Mouse (Mus musculus): ENCODE measurements at regions not wholly inside any gene's neighbourhood (a gene's known extent, or its start where the extent isn't known, plus 50 kb on each side); places are given as distances from the start of the nearest gene placed in this dataset.
A peak's percentile ranks its signal among the peaks of the same experiment; 100 is the strongest.
"Not testable (repeated sequence)": the region's sequence is repeated elsewhere in the genome, so short reads cannot be mapped to it uniquely, and the experiment has no call there.

DNA sequence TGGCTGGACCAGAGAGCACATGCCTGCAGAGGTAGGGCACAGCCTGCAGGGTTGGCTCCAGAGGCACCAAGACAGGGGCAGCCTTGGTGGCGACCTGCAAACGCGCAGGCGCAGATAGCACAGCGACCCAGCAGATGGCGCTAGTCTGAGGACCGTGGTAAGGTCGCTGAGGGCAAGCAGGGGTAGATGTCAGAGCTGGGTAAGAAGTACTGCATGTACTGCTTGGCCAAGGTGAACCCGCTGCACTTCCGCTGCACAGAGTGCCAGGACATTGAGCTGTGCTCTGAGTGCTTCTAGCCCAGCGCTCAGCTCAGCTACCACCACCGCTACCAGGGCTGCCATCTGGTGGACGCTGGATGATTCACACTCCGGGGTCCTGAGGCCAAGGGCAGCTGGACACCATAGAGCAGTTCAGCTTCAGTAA, 68.3 kb downstream of the Hsp90b1 start:
- intact Hi-C loops (cut with DNase I) = loop anchor here (1.0 kb wide), 1 partner anchor 94 kb away; no protein-coding TSS in a partner anchor
- peak; percentile 24 for DNase-seq (ENCODE audit: low spot score)

DNA sequence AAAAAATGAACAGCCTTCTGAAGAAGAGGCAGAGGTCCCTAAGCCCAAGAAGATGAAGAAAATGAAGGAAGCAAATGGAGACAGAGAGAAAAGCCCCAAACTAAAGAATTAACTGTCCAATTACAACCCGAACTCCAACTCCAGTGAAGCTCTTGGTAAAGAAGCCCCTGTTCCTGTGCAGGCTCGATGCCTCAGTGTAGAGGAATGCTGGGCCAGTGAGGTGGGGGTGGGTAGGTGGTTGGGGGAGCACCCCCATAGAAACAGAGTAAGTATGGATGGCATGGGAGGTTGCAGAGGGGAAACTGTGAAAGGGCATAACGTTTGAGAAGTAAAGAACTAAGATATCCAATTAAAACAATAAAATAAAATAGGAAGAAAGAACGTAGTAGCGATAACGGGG, 68.8 kb downstream of the Hsp90b1 start:
- DNase-seq (ENCODE audit: low spot score); intact Hi-C loops (cut with DNase I): not testable (repeated sequence)

DNA sequence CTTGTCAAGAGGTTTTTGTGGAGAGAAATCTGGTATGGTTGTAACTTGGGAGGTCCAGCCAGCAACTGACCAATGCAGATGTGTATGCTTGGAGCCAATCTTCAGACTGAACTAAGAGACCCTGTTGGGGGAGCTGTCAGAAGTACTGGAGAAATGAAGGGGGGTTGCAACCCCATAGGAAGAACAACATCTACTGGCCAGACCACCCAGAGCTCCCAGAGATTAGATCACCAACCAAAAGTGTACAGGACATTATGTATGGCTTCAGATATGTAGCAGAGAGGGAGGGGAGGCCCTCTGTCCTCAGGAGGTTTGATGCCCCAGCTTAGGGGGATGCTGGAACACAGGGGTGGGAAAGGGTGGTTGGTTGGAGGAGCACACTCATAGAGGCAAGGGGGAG, 78.6 kb downstream of the Hsp90b1 start:
- DNase-seq (ENCODE audit: low spot score); intact Hi-C loops (cut with DNase I): not testable (repeated sequence)

DNA sequence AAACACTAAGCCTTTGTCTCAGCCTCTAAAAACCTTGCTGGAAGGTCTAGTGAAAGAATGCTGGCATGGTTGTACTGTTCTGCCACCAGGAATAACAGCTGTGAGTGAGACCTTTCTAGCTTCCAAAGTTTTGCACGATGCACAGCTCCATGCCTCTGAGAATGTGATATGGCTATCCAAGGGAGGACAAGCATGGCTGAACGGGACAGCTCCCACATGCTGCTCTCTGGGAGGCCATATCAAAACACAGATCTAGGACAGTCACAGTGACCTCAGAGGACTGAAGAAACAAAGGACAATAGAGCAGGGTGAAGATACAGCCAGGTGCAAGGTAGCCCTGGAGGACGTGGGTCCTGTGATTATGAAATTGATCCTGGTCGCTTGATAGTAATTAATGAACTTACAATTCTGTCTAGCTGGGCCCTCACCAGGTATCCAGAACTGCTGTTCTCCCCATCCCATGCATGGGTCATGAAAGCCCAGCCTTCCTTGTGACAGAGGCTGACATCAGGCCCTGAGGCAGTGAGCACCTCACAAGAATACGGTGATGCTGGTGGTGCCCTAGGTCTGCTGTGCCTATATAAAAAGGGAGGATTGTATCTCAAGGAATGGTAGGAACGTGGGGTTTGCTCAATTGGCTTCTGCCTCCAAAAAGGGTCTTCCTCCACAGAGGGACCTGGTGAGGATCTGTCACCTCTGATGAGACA, 87.2 kb downstream of the Hsp90b1 start:
- DNase-seq (ENCODE audit: low spot score); intact Hi-C loops (cut with DNase I): not testable (repeated sequence)

DNA sequence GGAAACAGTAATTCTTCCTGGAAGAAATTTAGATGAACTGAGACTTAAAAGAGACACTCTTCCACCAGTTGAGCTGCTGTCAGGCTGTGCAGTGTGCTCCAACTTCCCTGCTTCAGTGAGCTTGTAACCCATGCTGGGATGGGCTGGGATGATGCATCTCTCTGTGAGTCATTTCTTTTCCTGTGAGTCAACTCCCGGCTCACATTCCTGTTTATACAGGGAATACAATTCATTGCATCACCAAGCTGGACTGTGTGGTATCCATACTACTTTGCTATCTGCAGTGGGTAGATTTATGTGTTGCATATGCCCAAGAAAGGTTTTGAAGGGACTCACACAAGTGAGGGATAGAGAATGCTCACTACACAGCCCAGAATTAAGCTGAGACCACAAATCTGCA, 93.0 kb downstream of the Hsp90b1 start:
- intact Hi-C loops (cut with DNase I); DNase-seq (ENCODE audit: low spot score): not testable (repeated sequence)

DNA sequence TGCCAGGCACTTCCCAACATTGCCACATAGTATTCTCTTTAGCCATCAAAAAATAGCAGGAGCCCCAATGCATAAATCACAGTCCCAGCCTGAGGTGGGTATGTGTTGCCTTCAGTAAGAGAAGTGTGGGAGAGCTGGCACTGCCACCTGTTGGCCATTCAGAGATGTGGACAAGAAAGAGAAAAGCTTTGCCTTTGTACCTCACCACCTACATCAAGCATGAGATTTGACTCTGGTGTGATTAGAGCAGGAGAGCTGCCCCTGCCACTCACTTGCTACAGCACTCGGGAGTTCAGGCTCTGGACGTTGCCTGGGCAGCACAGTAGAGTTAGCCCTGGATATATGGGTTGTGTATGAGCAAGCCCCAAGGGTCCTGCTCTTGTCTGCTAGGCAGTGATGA, 95.3 kb downstream of the Hsp90b1 start:
- DNase-seq (ENCODE audit: low spot score); intact Hi-C loops (cut with DNase I): not testable (repeated sequence)

DNA sequence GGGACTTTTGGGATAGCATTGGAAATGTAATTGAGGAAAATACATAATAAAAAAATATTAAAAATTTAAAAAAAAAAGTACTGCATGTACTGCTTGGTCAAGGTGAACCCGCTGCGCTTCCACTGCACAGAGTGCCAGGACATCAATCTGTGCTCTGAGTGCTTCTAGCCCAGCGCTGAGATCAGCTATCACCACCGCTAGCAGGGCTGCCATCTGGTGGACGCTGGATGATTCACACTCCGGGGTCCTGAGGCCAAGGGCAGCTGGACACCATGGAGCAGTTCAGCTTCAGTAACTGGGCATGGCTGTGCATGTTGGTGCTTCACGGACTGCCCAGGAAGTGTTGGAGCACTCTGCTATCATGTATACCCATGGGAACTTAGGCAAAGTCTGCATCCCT, 102.1 kb upstream of the Syn3 start:
- DNase-seq (ENCODE audit: low spot score); intact Hi-C loops (cut with DNase I): not testable (repeated sequence)

DNA sequence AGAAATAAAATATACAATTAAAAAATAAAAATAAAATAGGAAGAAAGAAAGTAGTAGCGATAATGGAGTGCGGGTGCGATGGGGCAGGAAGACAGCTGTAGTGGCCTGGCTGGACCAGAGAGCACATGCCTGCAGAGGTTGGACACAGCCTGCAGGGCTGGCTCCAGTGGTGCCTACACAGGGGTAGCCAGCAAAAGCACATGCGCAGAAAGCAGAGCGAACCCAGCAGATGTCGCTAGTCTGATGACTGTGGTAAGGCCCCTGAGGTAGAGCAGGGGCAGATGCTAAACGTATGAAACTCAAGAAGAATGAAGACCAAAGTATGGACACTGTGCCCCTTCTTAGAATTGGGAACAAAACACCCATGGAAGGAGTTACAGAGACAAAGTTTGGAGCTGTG, 101.3 kb upstream of the Syn3 start:
- intact Hi-C loops (cut with DNase I); DNase-seq (ENCODE audit: low spot score): not testable (repeated sequence)

DNA sequence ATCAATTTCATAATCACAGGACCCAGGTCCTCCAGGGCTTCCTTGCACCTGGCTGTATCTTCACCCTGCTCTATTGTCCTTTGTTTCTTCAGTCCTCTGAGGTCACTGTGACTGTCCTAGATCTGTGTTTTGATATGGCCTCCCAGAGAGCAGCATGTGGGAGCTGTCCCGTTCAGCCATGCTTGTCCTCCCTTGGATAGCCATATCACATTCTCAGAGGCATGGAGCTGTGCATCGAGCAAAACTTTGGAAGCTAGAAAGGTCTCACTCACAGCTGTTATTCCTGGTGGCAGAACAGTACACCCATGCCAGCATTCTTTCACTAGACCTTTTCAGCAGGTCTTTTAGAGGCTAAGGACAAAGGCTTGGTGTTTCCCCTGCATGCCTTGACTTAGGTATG, 91.5 kb upstream of the Syn3 start:
- DNase-seq (ENCODE audit: low spot score); intact Hi-C loops (cut with DNase I): not testable (repeated sequence)

DNA sequence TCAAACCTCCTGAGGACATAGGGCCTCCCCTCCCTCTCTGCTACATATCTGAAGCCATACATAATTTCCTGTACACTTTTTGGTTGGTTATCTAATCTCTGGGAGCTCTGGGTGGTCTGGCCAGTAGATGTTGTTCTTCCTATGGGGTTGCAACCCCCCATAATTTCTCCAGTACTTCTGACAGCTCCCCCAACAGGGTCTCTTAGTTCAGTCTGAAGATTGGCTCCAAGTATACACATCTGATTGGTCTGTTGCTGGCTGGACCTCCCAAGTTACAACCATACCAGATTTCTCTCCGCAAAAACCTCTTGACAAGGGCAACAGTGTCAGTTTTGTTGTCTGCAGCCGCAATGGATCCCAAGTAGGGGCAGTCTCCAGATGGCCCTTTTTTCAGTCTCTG, 68.2 kb upstream of the Syn3 start:
- DNase-seq (ENCODE audit: low spot score); intact Hi-C loops (cut with DNase I): not testable (repeated sequence)

DNA sequence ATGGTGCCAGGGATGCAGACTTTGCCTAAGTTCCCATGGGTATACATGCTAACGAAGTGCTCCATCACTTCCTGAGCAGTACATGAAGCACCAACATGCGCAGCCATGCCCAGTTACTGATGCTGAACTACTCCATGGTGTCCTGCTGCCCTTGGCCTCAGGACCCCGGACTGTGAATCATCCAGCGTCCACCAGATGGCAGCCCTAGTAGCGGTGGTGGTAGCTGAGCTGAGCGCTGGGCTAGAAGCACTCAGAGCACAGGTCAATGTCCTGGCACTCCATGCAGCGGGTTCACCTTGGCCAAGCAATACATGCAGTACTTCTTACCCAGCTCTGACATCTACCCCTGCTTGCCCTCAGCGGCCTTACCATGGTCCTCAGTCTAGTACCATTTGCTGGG, 57.1 kb upstream of the Syn3 start:
- intact Hi-C loops (cut with DNase I) = no loop called here
- no peak for DNase-seq (ENCODE audit: low spot score)

All from heart, postnatal 25 days (tissue).